Mouse (Mus musculus) lung, postnatal 0 days (tissue): ENCODE data around the gene Ckm. TPM values are rescaled to one million over a fixed set of nuclear protein-coding genes. Genes with fewer than 3 reads are reported as not detected.

Source experiments
- ATAC-seq: fragments of 200-750 bp; cut with Nextera tagmentation; 2 replicates; pipeline ENCODE4 v1.8.0; 2017; ENCODE audit warnings: moderate library complexity
- DNase-seq: peaks from one replicate; pipeline ENCODE4 v3.0.0-alpha.2; 2016; ENCODE audit warnings: low spot score
- H3K27ac ChIP-seq: fragments of 300-500 bp; sonication (generic); 2 replicates; pipeline ENCODE4 v1.5.1; 2014; ENCODE audit warnings: antibody characterized with exemption, mild to moderate bottlenecking, low read length, mixed read lengths
- H3K27me3 ChIP-seq: fragments of 300-500 bp; sonication (generic); replicated peaks from 2 replicates; pipeline ENCODE4 v1.6.1; 2014; ENCODE audit warnings: low read length, mixed read lengths; ENCODE audit not compliant: insufficient read depth
- H3K36me3 ChIP-seq: fragments of 300-500 bp; sonication (generic); 2 replicates; pipeline ENCODE4 v1.6.1; 2014; ENCODE audit warnings: low read length, mixed read lengths; ENCODE audit not compliant: insufficient read depth
- H3K4me1 ChIP-seq: fragments of 300-500 bp; sonication (generic); 2 replicates; pipeline ENCODE4 v1.6.1; 2014; ENCODE audit warnings: antibody characterized with exemption, low read depth, low read length, mixed read lengths; ENCODE audit not compliant: insufficient read depth
- H3K4me2 ChIP-seq: fragments of 300-500 bp; sonication (generic); replicated peaks from 2 replicates; pipeline ENCODE4 v1.6.1; 2014; ENCODE audit warnings: low read depth, mild to moderate bottlenecking, low read length, moderate library complexity, mixed read lengths
- H3K4me3 ChIP-seq: fragments of 300-500 bp; sonication (generic); 2 replicates; pipeline ENCODE4 v1.5.1; 2014; ENCODE audit warnings: low read depth, low read length
- H3K9ac ChIP-seq: fragments of 300-500 bp; sonication (generic); replicated peaks from 2 replicates; pipeline ENCODE4 v1.6.1; 2014; ENCODE audit warnings: low read depth, mild to moderate bottlenecking
- H3K9me3 ChIP-seq: fragments of 300-500 bp; sonication (generic); 2 replicates; pipeline ENCODE4 v1.6.1; 2016; ENCODE audit warnings: low read length, mixed read lengths
- CTCF ChIP-seq: IDR thresholded peaks from 2 replicates; pipeline ENCODE4 v1.5.1; 2016; ENCODE audit warnings: antibody characterized with exemption, mild to moderate bottlenecking
- EP300 ChIP-seq: IDR thresholded peaks from 2 replicates; pipeline ENCODE4 v1.6.1; 2016; ENCODE audit warnings: antibody characterized with exemption, mild to moderate bottlenecking, control low read depth
- WGBS: fragments of 180-500 bp; shearing (Covaris S2); extraction: QIAGEN DNeasy Blood & Tissue Kit; methylation state at CpG from one replicate; pipeline ENCODE4 v1.1.7; 2014; 5-methylcytosine and 5-hydroxymethylcytosine counted together
- polyA plus RNA-seq: library from polyadenylated mRNA; unstranded; fragments of >200 nt; fragmentation: Nextera tagmentation; extraction: Ambion mirVana; gene quantifications from 2 replicates; pipeline ENCODE4 v1.2.1, GENCODE M21; 2015

Gene Ckm
- polyA plus RNA-seq, 1 experiment from 2014 or later, result 34.0 TPM

GRCm38 (mm10) chr7:19410766-19411344, 6.3 kb downstream of the Ckm start:
- Histone ChIP-seq H3K27me3 (no peaks in the 10 kb centered on the region), H3K4me2 (no peak overlapping the region), H3K9me3 (no peaks in the 10 kb centered on the region), H3K4me1 (no peaks in the 10 kb centered on the region), H3K9ac (no peak overlapping the region), H3K4me3 (no peak overlapping the region), H3K27ac (no peak overlapping the region), H3K36me3 (no peaks in the 10 kb centered on the region)
- TF ChIP-seq CTCF, result no peak
- TF ChIP-seq EP300, result no peak
- no peak for DNase-seq
- ATAC-seq, result 0 out of 2 replicates have a peak, but pooled peaks have one; percentile 23
- WGBS, result 70% methylated on average over 11 of the region's 11 CpGs

GRCm38 (mm10) chr7:19411783-19412182, 7.2 kb downstream of the Ckm start:
- no peak overlapping the region for H3K4me3 ChIP-seq
- no peaks in the 10 kb centered on the region for H3K4me1 ChIP-seq
- H3K27me3 ChIP-seq, result no peaks in the 10 kb centered on the region
- DNase-seq (no peak), ATAC-seq (no peak)
- no peak overlapping the region for H3K4me2 ChIP-seq
- no peaks in the 10 kb centered on the region for H3K36me3 ChIP-seq
- TF ChIP-seq CTCF, result no peak
- TF ChIP-seq EP300, result no peak
- no peak overlapping the region for H3K27ac ChIP-seq
- H3K9me3 ChIP-seq, result no peaks in the 10 kb centered on the region
- H3K9ac ChIP-seq, result no peak overlapping the region
- 80% methylated on average over 5 of the region's 5 CpGs for WGBS

- Histone ChIP-seq H3K27ac (no peak overlapping the region), H3K4me1 (no peaks in the 10 kb centered on the region), H3K4me2 (no peak overlapping the region), H3K27me3 (no peaks in the 10 kb centered on the region), H3K9ac (no peak overlapping the region), H3K36me3 (no peaks in the 10 kb centered on the region), H3K4me3 (no peak overlapping the region), H3K9me3 (no peaks in the 10 kb centered on the region)
- 77% methylated on average over 3 of the region's 3 CpGs for WGBS
- TF ChIP-seq EP300, result no peak
- TF ChIP-seq CTCF, result no peak
- DNase-seq, result no peak
- ATAC-seq, result no peak
These were observed 8.9 kb downstream of the Ckm start for GRCm38 (mm10) chr7:19413525-19413924.

GRCm38 (mm10) chr7:19416590-19416989, 12.0 kb downstream of the Ckm start:
- Histone ChIP-seq H3K27me3 (peaks cover 10% of the 10 kb centered on the region), H3K27ac (no peak overlapping the region), H3K9me3 (no peaks in the 10 kb centered on the region), H3K9ac (no peak overlapping the region), H3K4me3 (no peak overlapping the region), H3K4me1 (no peaks in the 10 kb centered on the region), H3K36me3 (no peaks in the 10 kb centered on the region), H3K4me2 (no peak overlapping the region)
- 41% methylated on average over 15 of the region's 15 CpGs for WGBS
- ATAC-seq (no peak), DNase-seq (no peak)
- TF ChIP-seq EP300 (no peak), CTCF (no peak)

GRCm38 (mm10) chr7:19420121-19420520, 15.5 kb downstream of the Ckm start:
- 0 out of 2 replicates have a peak overlapping the region, but pooled peaks have one; percentile 2 for H3K4me3 ChIP-seq
- peaks cover 10% of the 10 kb centered on the region for H3K27me3 ChIP-seq
- TF ChIP-seq EP300 (no peak), CTCF (no peak)
- H3K9me3 ChIP-seq, result no peaks in the 10 kb centered on the region
- no peak overlapping the region for H3K9ac ChIP-seq
- no peaks in the 10 kb centered on the region for H3K36me3 ChIP-seq
- DNase-seq (no peak), ATAC-seq (no peak)
- no peaks in the 10 kb centered on the region for H3K4me1 ChIP-seq
- 3% methylated on average over 28 of the region's 28 CpGs for WGBS
- H3K27ac ChIP-seq, result no peak overlapping the region
- peak overlapping the region; percentile 27 for H3K4me2 ChIP-seq

- Histone ChIP-seq H3K4me3 (no peak overlapping the region), H3K4me2 (peak overlapping the region; percentile 43), H3K27ac (no peak overlapping the region), H3K36me3 (peaks cover 7% of the 10 kb centered on the region), H3K27me3 (peaks cover 10% of the 10 kb centered on the region), H3K9me3 (no peaks in the 10 kb centered on the region), H3K4me1 (no peaks in the 10 kb centered on the region), H3K9ac (no peak overlapping the region)
- TF ChIP-seq EP300 (no peak), CTCF (no peak)
- WGBS, result 12% methylated on average over 43 of the region's 43 CpGs
- ATAC-seq, result peak; percentile 98
- peak; percentile 96 for DNase-seq
These were observed 16.5 kb downstream of the Ckm start for GRCm38 (mm10) chr7:19420821-19421636.
